Mouse (Mus musculus) telencephalon, adult 2 months (tissue): ENCODE data around the gene Ormdl2.
A peak's percentile ranks its signal among the peaks of the same experiment; 100 is the strongest.
"Not testable (repeated sequence)": the region's sequence is repeated elsewhere in the genome, so short reads cannot be mapped to it uniquely, and the experiment has no call there.

Experiments used
- DNase-seq: peaks from one replicate; pipeline ENCODE4 v3.0.0-alpha.2; 2011; ENCODE audit warnings: low read depth, low spot score

The Ormdl2 gene

GRCm38 (mm10) chr10:128821358-128822056 is at the start of gene Ormdl2:
TSS of gene Ormdl2 (minus strand) at chr10:128821645.
- peak; percentile 99 for DNase-seq

GRCm38 (mm10) chr10:128870341-128870740 is 48.9 kb upstream of the Ormdl2 start:
- no peak for DNase-seq

- no peak for DNase-seq
These were observed 45.1 kb upstream of the Ormdl2 start for GRCm38 (mm10) chr10:128866518-128866917.

- DNase-seq: no peak
These were observed 44.6 kb upstream of the Ormdl2 start for GRCm38 (mm10) chr10:128866042-128866441.

- DNase-seq: no peak
These were observed 39.7 kb upstream of the Ormdl2 start for GRCm38 (mm10) chr10:128861176-128861575.

- no peak for DNase-seq
These were observed 28.9 kb upstream of the Ormdl2 start for GRCm38 (mm10) chr10:128850339-128850738.

GRCm38 (mm10) chr10:128848426-128848825 is 27.0 kb upstream of the Ormdl2 start:
- no peak for DNase-seq

GRCm38 (mm10) chr10:128846664-128847063 is 25.2 kb upstream of the Ormdl2 start:
- DNase-seq: no peak

- no peak for DNase-seq
These were observed 24.1 kb upstream of the Ormdl2 start for GRCm38 (mm10) chr10:128845516-128845915.

GRCm38 (mm10) chr10:128843260-128843659 is 21.8 kb upstream of the Ormdl2 start:
- no peak for DNase-seq

- DNase-seq: no peak
These were observed 19.2 kb upstream of the Ormdl2 start for GRCm38 (mm10) chr10:128840612-128841011.

GRCm38 (mm10) chr10:128839434-128839833 is 18.0 kb upstream of the Ormdl2 start:
- no peak for DNase-seq

- no peak for DNase-seq
These were observed 16.0 kb upstream of the Ormdl2 start for GRCm38 (mm10) chr10:128837400-128837799.

- no peak for DNase-seq
These were observed 2.4 kb upstream of the Ormdl2 start for GRCm38 (mm10) chr10:128823821-128824220.

- DNase-seq: not testable (repeated sequence)
These were observed 1.6 kb upstream of the Ormdl2 start for GRCm38 (mm10) chr10:128823087-128823486.

GRCm38 (mm10) chr10:128822135-128822534 is 690 bp upstream of the Ormdl2 start:
- DNase-seq: no peak

- DNase-seq: no peak
These were observed 1.2 kb downstream of the Ormdl2 start for GRCm38 (mm10) chr10:128820217-128820616.

GRCm38 (mm10) chr10:128817033-128817432 is 4.4 kb downstream of the Ormdl2 start, which contains the start of gene Sarnp:
TSS of gene Sarnp (plus strand) at chr10:128817333.
- no peak for DNase-seq

GRCm38 (mm10) chr10:128807018-128807417 is 14.4 kb downstream of the Ormdl2 start:
- DNase-seq: no peak

GRCm38 (mm10) chr10:128806086-128806485 is 15.4 kb downstream of the Ormdl2 start:
- no peak for DNase-seq

GRCm38 (mm10) chr10:128805092-128806000 is 16.1 kb downstream of the Ormdl2 start:
- peak; percentile 97 for DNase-seq

- peak; percentile 64 for DNase-seq
These were observed 17.0 kb downstream of the Ormdl2 start, which contains the start of gene Tmem198b for GRCm38 (mm10) chr10:128804271-128805091. TSS of gene Tmem198b (minus strand) at chr10:128804370.
